Mouse (Mus musculus) layer of hippocampus, adult 11-12 months (tissue): ENCODE measurements around the gene Sgsm2.
A peak's percentile ranks its signal among the peaks of the same experiment; 100 is the strongest.

Experiments
- DNase-seq: peaks from one replicate; pipeline ENCODE4 v3.0.0; 2022; ENCODE audit warnings: low spot score

The Sgsm2 gene

DNA sequence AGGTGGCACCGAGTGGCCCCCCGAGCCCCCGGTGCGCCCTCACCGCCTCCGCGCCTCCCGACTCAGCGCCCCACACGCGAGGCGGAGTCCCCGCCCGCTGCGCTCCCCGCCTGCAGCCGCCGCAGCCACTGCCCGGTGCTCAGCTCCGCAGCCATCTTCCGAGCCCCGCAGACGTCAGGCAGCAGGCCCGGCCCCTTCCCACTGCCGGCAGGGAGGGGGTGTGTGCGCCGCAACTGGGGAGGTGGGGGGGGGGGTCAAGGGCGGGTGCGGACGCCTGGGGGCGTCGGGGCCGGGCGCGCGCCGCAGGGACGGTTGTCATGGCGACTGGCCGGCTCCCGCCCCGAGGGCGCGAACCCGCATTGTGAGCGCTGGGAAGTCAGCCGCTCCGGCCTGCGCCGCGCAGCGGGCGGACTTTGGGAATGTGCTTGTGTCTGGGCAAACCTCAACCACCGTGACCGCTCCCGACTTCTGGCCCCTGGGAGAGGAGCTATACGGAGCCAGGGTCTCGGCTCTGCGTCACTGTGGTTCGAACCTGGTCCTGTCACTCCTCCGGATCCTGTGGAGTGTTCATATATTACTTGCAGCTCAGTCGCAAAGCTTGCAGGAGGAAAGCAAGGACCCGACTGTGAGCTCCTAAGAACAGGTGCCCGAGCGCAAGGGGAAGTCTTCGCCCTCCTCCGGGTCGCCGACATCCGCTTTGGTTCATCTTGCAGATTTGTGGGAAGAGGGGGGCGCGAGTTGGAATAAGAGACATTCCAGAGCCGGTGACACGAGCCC, at the start of gene Sgsm2:
Gene Sgsm2, minus strand, starts transcription at position 160 of the 777 bp plus-strand sequence.
- peak; percentile 65 for DNase-seq

DNA sequence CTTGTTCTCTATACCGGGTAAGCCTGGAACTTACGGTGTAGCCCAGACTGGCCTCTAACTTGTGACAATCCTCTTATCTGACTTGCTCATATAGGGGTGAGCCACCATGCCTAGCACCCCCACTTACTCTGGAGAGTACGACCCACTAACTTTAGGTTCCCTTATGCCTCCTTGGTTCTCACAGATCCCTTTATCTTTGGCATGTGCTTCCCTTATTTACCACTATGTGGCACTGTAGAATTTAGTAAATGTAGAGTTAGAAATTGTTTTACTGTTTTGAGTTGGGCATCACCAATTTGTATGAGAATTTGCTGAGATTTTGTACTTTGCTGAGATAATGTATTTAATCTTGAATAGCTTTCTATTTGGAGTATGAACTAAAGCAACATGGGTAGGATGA, 49.5 kb upstream of the Sgsm2 start:
- peak; percentile 29 for DNase-seq

DNA sequence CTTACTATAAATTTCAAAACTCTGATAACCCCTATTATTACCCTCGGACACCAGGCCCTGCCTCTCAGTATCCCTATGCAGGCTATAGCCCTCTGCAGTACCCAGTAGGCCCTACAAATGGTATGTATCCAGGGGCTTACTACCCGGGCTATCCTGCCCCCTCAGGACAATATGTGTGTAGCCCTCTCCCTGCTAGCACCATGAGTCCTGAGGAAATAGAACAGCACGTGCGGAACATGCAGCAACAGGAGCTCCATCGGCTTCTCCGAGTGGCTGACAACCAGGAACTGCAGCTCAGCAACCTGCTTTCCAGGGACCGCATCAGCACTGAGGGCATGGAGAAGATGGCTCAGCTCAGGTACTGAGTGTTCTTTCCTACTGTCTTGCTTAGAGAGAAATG, 33.5 kb upstream of the Sgsm2 start:
- DNase-seq, result no peak

DNA sequence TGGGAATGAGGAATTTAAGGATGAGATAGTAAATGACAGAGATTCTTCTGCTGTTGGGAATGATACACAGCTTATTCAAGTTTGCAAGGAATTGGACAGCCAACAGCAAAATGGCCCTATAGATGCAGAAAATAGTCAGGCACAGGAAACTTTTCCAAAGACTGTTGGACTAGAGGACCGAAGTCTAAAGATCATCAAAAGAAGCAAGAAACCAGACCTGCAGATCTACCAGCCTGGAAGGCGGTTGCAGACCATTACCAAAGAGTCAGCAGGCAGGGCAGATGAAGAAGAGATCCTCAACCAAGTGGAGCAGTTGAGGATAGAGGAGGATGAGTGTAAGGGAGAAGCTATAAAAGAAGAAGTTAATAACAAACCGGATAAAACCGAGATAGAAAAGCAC, 32.3 kb upstream of the Sgsm2 start:
- no peak for DNase-seq

DNA sequence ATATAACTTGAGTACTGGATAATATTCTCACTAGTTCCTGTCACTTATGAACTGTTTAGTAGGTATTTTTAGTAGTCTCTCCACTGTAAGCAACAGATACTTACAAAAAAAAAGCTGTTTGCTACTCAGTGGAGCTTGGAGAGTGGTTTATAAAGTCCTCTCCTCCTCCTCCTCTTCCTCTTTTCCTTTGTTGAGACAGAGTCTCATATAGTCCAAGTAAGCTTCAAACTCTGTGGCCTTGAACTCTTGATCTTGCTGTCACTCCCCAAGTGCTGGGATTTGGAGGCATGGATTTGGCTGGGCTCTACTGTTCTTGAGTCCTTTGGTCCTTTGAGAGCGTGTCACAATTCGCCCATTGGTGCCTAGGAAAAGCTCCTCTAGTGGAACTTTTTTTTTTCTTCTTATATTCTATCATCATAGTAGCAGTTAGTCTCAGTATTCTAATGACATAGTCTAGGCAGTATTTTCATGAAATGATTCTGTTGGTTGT, 30.4 kb upstream of the Sgsm2 start:
- no peak for DNase-seq

DNA sequence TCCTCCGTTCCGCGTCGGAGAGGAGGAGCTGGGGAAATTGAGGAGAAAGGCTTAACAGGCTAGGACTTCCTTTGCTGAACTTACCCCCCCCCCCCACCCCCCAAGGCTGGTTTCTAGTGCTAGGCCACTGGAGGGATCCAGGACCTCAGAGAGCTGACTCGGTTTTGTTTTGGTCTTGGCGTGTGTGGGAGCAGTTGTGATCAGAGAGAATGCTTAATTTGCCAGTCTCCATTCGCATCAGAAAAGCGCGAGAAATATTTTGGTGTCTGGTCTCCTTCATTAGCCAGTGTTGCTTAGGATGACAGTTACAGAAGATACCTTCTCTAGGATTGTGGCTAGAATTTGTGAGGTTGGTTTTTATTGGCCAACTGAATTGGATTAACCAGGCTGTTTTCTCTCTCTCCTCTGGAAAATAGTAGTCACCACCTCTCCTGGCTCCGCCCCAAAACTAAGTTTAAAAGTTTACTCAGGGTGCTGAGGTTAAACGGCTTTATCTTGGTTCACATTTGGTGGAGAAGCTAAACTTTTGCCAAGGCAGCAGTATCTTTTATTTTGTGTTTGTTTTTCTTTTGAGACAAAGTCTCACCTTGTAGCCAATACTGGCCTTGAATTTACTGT, 29.6 kb upstream of the Sgsm2 start:
- no peak for DNase-seq

DNA sequence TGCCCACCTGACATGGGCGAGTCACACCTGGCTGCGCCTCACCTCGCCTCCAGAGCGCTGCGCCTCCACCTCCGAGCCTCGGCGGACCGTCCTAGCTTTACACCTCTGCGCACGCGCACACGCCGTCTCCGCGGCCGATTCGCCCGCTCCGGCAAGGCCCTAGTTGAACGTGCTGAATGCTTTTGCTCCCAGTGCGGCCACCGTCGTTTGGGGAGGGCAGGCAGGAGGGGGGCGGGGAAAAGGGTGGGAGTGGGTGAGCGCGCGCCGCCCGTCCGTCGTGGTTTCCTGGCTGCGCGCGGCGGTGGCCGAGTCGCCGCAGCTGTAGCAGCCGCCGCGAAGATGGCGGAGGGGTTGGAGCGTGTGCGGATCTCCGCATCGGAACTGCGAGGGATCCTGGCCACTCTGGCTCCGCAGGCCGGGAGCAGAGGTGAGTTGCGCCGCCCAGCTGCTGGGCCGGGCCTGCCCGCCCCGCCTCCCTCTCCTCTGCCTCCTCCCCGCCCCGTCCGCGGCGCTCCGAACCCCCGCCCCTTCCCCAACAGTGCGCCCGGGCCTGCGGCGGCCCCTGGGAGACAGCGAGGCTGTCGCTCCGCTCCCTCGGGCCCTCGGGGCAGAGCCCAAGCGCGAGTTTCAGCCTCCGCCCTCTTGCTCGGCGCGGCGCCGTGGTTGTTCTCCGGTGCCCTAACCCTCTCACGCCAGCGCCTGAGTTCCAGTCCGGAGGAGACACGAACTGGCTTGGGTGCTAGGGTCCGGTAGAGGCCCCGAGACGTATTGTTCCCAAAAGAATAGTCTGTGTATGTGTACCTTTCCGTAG, 28.9 kb upstream of the Sgsm2 start, which contains the start of the genes Smg6 and Srr:
Gene Smg6, plus strand, starts transcription at position 247 of the 811 bp plus-strand sequence.
Gene Srr, minus strand, starts transcription at position 372 of the 811 bp plus-strand sequence.
- DNase-seq, result peak; percentile 91

DNA sequence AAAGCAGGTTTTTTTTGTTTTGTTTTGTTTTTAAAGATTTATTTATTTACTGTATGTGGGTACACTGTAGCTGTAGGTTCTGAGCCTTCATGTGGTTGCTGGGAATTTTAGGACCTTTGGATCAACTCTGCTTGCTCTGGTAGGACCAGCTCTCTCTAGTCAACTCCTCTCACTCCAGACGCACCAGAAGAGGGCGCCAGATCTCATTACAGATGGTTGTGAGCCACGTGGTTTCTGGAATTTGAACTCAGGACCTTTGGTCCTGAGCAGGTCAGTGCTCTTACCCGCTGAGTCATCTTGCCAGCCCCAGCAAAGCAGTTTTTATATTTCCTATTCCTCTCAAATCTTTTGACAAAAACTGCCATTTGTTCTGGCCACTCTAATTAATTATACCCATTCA, 27.3 kb upstream of the Sgsm2 start:
- DNase-seq, result no peak

DNA sequence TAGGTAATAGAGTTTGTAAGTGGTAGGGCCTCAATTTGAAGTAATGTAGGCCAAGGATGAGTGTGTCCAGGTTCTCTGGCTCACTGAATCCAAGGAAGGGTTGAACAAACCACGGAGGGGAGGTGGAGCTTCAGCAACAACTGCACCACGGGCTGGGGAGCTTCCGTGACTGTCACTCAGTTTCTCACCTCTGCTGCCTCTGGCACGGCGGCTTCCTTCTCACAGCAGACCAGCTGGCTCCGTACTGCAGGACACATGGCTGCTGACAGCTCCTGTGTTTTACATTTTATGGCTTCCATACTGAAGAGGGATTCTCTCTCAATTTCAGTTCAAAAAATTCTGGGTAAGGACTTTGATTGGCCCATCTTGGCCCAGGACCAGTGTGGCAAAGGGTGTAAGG, 22.4 kb upstream of the Sgsm2 start:
- no peak for DNase-seq

DNA sequence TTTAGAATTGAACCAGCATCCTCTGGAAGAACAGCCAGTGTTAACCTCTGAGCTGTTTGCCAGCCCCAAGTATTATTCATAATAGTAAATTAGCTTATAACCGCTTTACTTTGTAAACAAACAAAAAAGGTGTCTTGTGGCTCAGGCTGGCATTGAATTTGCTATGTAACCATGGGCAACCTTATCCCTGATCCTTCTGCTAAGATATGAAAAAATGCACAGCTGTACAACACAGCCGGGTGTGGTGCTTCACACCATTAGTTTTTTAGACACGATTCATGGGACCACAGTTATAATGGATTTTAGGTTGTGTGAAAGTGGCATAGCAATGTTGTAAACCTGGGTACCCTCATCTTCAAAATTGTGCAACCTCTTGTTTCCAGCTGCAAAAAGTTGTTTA, 15.6 kb upstream of the Sgsm2 start:
- no peak for DNase-seq

DNA sequence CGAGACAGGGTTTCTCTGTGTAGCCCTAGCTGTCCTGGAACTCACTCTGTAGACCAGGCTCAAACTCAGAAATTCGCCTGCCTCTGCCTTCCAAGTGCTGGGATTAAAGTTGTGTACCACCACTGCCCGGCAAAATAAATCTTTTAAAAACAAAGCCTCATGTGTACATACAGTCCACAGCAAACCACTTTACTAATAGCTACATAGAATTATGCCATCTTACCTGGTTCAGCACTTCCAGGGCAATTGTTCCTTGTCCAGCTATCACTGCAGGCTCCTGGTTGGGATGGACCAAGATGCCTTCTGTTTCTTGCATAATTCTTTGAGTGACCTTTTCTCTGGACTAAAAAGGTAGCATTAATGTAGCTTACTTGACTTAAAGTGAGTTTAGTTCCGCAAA, 13.1 kb upstream of the Sgsm2 start:
- DNase-seq, result no peak

DNA sequence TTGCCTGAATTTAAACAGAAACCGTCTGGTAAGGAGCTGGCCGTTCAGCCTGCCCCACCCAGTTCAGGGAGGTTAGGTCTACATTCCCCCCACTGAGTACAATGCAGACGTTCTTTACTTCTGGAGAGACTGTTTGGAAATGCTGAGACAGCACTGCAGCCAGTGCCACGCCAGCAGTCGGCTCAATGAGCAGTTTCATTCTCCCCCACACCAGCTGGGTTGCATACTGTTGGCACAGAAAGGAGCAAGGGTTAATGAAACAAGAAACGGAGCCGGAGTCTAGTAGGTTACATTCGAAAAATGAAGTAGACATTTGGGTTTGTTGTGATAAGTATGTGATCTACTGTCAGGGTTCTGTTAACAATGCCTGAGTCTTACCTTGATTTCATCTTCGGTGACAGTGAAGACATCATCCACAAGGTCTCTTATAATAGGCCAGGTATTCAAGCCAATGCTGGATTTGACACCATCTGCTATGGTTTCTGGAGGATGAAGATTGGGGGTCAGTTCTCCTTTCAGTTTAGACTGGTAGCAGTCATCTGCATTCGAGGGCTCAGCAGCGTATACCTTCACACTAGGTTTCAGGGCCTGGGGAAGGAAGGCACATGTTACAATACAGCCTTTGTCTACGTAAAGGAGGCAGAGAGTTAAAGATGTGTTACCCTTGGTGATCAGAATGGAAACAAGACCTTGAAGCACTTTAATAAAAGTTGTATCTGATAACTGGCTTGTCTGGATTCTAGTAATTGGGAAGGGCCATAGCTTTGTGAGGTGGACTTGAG, 11.9 kb upstream of the Sgsm2 start:
- DNase-seq, result no peak

DNA sequence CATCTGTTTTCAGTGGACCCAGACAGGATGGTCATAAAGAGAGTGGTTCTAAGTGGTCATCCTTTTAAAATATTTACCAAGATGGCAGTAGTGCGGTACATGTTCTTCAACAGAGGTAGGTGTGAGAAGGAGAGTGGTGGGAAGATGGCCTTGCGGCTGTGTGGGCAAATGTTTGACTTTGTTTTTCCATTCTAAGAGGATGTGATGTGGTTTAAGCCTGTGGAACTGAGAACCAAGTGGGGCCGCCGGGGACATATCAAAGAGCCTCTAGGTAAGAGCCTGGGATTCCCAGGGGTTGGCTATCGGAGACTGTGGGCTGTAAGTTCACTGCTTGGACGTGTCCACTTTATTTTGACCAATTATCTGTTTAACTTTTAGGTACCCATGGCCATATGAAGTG, 11.0 kb upstream of the Sgsm2 start:
- no peak for DNase-seq

DNA sequence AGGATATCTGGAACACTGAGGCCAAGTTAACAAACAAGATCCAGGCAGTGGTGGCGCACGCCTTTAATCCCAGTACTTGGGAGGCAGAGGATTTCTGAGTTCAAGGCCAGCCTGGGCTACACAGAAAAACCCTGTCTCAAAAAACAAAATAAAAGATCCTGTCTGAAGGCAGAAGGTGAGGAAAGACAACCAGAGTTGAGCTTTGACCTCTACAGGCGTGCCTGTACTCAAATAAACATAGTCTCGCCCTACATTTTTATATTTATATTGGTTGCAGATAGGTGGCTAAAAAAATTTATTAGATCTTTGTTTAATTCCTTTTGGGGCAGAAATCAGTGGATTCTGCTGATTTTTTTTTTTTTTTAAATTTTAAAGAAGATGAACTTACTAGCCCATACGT, 5.6 kb upstream of the Sgsm2 start:
- DNase-seq, result no peak

DNA sequence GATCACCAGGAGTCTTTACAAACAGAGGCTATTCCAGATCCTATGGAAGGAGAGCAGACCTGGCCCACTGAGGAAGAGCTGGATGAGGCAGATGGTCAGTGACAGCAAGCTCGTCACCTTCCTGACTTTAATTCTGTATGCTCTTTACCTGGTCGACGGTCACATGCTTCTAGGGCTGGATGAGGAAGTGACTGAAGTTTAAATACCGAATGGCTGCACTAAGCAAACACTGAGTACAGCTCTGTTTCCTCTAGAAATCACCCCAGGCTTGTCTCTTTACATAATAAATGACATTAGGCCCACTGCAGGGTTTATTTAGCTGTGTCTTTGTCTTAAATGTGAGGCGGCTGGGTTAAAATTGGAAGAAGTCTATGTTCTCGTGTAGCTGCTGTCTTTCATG, 4.7 kb upstream of the Sgsm2 start:
- DNase-seq, result no peak

DNA sequence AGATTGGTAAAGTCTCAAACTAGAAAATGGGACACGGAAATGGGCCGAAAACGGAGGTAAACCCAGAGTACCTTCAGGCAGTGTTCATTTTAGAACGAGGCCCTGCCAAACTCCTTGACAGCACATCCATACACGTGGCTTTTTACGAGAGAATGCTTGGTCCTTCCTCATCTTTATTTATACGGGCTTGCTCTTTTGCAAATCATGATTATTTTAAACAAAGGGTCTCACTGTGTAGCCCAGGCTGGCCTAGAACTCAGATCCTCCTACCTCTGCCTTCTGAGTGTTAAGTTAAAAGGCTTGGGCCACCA, 1.6 kb upstream of the Sgsm2 start:
- no peak for DNase-seq

DNA sequence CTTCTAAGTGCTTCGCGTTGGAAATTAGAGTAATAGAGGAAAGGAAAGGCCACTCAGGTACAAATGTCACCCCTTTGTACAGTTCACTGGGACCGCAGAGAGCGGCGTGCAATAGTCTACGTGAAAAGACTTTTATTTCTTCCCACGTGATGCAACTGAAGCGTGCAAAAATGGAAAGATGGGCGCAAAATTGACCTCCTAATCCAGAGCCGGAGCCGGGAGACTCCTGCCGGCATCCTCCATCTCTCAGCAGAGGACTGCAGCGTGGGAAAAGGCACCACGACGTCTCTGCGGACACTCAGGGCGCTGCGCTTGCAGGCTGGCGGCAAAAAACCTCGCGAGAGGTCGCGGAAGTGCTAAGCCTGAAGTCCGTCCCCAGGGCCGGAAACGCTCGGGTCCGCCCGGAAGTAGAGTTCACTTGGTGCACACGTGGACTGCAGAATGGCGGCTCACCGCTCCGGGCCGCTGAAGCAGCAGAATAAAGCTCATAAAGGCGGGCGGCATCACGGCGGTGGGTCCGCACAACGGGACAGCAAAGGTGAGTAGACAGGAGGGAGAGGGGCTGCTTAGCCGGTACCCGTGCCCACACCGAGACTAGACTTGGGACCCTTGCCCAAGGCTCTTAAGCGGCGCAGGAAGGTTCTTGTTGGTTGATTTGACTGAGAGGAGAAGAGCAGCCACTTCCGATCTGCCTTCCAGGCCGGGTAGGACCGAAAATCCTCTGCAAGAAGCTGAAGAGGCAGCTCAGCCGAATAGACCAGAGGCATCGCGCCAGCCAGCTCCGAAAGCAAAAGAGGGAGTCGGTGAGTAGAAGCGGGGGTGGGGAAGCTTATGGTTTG, 1.0 kb upstream of the Sgsm2 start, which contains the start of gene Tsr1:
Gene Tsr1, plus strand, starts transcription at position 394 of the 839 bp plus-strand sequence.
- peak; percentile 92 for DNase-seq

DNA sequence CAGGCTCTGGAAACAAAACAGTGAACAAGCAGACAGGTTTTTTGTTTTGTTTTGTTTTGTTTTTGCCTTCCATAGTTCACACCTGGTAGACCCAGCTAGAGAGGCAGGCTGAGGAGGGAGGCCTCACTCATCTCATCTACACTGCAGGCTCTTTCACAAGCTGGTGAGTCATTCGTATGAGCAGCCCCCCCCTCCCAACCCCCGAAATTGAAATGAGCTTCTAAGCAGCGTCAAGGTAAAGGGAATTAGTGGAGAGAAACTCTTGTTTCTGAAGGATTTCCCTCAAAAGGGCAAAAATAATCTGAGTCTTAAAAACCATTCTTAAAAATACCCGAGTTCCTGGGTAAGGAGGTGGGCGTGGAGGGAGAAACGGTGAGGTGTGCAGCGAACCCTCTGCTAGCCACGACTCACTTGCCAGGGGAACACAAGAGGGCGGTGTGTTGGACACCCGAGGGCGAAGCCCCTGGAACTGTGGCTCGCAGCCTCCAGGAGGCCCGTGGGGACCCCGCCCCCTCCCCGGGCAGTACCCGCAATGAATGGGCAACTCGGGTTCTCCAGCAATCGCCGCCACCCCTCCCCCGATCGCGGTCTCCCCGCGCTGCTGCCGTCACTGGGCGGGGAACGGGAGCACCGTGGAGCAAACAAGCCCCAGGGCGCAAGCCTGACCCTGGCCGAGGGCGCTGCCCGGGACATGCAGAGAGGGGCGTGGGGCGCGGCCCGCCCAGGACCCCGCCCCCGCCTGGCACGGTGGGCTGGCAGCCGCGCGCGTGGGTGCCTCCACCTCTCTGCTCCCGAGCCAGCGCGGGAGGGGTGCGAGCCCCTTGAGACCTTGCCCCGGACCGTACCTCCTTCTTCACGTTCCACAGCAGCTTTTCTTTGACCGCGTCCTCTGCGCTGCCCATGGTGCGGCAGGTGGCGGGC, 620 bp downstream of the Sgsm2 start:
- peak; percentile 71 for DNase-seq

DNA sequence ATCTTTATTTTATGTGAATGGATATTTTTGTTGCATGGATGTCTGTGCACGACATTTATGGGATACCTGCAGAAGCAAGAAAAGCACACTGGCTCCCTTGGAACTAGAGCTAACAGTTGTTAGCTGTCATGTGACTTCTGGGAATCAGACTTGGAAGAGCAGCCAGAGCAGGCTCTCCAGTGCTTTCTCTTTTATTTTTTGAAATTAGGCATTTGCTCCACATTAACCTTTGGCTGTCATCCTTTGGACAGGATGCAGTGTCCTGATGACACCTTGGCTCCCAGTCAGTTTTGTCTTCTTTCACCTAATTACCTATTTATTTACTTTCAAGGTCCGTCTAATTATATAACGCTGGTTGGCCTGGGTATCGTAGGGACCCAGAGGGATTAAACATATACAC, 2.2 kb downstream of the Sgsm2 start:
- DNase-seq, result no peak

DNA sequence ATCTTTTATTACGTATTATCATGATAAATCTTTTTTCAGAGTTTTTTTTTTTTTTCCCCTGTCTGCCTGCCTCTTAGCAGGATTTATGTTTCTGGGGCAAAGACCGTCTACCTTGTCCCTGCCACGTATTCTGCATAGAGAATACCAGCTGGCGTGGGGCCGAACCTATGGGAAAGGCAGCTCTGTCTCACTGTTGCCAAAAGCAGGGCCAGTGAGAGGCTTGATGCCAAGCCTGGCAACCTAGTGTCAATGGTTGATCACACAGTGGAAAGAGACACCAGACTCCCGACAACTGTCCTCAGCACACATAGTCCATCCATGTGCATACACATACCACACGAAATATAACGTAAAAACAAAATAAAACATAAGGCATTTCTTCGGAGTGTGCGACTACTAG, 13.8 kb downstream of the Sgsm2 start:
- DNase-seq, result no peak
